Mouse (Mus musculus) CD4-positive, CD25-positive, alpha-beta regulatory T cell, adult 2 months (primary cell): Measurements from ENCODE around the gene Rhob.
"Not testable (repeated sequence)": the region's sequence is repeated elsewhere in the genome, so short reads cannot be mapped to it uniquely, and the experiment has no call there.

ENCODE experiments used
- DNase-seq: peaks from one replicate; pipeline ENCODE4 v3.0.0-alpha.2; 2012; ENCODE audit warnings: low read depth, low spot score

Gene Rhob

DNA sequence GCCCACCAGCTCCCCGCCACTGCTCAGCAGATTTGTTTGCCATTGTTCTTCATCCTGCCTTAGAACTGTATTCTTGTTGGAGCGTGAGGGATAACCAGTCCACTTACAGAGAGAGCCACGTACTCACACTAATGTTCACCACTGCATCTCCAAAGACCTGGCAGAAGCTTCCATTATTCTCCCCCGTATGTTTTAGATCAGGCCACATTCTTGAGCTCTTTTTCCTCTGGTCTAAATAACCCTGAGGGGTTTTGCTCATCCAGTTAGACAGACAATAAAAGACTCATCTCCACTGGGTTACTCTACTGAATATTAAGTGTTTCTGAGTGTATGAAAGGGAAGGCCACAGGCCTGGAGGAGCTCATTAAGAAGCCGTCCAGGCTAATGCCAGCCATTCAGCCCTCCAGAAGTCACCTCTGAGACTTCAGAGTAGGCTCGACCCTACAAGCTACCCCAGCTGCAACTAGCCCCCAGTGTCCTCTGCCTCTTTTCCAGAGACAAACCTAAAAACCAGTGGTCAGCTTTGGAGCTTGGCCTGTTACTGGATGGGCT, 24.9 kb downstream of the Rhob start:
- no peak for DNase-seq

- no peak for DNase-seq
These were observed 27.0 kb downstream of the Rhob start for GRCm38 (mm10) chr12:8472591-8473358.

DNA sequence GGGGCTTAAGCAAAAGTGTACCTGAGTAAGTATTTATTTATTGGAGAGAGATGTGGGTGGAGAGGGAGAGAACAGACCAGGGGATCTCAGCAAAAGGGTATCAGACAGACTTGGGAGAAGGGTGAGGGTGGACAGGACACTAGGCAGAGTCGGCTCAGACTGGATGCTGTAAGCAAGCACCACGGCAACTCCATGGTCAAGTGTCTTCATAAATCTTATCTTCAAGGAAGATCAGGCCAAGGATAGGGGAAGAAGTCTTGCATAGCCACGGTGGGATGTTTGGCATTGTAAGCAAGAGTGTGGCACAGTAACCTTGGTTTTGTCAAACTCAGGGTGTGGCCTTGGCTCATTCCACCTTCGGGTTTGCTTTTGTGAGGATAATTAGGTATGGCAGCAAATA, 27.8 kb downstream of the Rhob start:
- no peak for DNase-seq

GRCm38 (mm10) chr12:8470962-8471361, 28.8 kb downstream of the Rhob start:
- no peak for DNase-seq

DNA sequence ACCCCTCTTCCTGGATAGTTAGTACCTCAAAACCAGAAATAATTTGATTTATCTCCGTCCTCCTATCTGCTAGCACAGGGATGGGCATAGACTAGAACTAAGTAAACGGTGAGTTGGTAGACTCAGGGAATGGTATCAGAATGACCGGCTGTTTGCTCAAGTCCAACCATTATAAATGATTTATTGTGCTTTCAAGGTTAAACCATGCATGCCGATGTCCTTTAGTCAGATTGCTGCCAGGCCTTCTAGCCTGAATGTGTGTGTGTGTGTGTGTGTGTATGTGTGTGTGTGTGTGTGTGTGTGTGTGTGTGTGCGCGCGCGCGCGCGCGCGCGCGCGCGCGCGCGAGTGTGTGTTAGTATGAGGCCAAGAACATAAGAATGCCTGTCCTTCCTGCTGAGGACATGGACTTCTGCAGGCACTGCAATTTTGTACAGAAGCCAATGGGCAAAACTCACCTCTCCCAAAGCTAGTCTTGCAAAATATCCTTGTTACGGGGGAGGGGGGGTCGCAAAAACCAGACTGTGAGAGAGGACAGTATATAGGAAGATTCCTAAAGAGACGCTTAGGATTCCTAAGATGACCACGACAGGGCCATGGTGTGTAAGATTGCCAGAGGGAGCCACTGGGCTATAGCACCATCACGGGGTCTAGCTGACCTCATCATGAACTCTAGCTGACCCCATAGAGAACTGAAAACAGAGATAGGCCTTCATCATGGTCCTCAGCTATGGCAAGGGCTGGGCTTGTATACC, 29.9 kb downstream of the Rhob start:
- DNase-seq, result no peak

GRCm38 (mm10) chr12:8468221-8468865, 31.5 kb downstream of the Rhob start:
- DNase-seq, result no peak

DNA sequence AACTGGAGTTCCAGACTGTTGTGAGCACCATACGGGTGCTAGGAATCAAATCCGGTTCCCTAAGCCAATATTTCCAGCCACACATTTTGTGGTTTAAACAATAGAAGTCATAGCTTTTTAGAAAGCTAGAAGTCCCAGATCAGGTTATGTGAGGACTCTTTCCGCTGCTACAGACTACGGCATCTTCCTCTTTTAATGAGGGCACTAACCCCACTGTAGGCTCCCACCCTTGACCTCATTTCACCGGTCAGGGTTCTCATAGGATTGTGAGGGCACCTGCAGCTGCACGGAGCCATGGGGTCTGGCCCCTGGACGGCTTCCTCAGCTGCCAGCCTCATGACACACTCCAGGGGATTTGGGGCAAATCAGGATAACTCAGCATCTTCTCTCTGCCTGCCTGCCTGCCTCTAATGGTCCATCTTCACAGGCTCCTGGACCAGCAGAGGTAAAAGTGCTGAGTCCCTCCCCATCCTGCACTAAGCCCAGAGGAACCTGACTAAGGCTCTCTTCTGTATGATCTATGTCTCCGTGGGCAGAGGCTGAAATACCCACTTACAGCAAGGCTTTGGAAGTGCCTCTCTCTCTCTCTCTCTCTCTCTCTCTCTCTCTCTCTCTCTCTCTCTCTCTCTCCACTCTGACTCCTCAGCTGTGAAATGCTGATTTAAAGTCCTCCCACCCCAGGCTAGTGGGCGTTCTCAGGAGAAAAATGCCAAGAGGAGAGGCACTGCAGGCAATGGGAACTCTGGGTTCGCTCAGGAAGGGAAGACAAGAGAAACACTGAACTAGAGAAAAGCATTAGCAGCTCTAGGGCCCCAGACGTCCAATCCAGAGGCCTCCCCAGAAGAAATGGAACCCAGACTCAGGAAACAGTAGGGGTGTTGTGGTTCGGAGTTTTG, 32.5 kb downstream of the Rhob start:
- DNase-seq, result no peak

DNA sequence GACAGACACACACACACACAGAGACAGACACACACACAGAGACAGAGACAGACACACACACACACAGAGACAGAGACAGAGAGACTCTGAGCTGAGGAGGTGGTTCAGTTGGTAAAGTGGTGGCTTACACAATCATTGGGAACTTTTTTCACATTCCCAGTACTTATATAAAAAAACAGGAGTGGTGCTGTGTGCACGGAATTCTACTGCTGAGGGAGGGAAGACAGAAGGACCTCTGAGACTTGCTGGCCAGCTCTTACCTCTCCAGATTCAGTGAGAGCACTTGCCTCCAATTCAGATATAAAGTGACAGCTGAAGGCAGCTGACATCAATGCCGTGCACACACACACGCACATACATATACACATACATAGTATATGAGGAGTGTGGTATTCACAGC, 34.1 kb downstream of the Rhob start:
- no peak for DNase-seq

GRCm38 (mm10) chr12:8464961-8465360, 34.8 kb downstream of the Rhob start:
- no peak for DNase-seq

DNA sequence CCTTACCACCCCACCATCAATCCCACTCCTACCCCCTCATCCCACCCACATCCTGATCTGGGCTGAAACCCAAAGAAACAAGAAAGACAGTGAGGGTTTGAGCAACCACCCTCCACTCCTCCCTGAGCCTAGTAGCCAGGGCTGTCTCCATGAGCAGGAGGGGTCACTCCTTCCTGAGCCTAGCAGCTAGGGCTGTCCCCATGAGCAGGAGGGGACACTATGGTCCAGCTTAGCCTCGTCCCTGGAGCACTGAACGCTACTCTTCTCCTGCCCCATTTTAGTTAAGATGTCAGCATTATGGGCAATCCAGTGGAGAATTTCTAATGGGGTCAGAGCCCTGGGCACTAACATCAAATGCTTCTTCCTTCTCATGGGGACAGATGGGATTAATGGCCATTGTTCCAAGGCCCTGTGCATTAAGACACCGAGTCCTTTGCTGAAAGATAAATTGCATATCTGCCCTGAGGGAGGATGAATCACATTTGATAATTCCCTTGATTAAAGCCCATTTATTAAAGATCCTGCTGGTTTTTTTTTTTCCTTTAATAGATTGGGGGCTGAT, 36.1 kb downstream of the Rhob start:
- DNase-seq, result no peak

DNA sequence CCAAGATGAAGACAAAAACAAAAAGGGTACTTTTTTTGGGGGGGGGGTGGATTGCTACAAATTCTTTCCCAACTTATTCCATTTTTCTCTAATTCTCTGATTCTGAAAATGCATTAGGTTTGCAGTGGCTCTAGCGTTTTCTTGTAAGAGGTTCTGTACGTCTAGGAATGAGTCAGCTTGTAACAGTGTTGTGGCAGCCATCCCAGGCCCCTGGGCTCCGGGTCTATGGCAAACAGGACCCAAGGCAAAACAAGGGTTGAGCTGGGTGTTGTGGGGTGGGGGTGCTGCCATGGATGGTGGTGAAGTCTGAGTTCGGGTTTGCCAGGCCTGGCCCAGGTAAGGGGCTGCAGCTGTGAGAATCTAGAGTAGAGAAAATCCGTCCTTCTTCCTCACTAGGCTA, 37.3 kb downstream of the Rhob start:
- DNase-seq, result no peak

DNA sequence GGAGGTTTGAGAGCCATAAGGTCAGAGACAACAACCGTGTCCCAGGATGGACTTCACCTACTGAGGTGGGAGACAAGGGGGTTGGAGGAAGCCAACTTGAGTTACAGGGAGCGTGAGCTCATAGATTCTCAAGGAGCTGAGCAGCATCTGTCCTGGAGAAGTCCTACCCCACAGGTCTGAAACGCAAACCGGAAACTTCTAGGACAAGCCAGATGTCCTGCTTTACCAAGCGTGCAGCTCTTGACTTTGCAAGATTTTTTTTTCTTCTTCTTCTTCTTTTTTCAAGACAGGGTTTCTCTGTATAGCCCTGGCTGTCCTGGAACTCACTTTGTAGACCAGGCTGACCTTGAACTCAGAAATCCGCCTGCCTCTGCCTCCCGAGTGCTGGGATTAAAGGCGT, 38.2 kb downstream of the Rhob start:
- not testable (repeated sequence) for DNase-seq

DNA sequence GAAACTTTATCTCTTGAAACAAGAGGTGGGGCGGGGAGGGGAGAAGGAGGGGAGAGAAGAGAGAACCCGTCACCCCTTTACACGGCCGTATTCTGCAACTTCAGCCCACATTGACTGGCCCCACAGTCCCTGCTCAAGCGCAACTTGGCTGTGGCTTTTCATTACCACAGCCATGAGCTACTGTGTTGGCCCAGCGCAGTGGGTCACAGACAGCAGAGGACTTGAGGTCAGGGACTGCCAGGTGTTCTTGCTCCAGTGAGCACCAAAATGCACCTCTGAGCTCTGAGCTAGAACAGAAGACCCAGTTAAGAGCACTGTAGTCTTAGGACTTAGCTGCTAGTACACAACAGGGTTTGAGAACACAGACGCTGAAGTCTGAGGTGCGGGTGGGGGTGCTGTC, 41.4 kb downstream of the Rhob start:
- no peak for DNase-seq

- no peak for DNase-seq
These were observed 42.8 kb downstream of the Rhob start for GRCm38 (mm10) chr12:8457052-8457451.

- no peak for DNase-seq
These were observed 44.8 kb downstream of the Rhob start for GRCm38 (mm10) chr12:8455046-8455445.

- no peak for DNase-seq
These were observed 45.3 kb downstream of the Rhob start for GRCm38 (mm10) chr12:8454487-8454886.

- no peak for DNase-seq
These were observed 46.8 kb downstream of the Rhob start for GRCm38 (mm10) chr12:8452766-8453621.

GRCm38 (mm10) chr12:8451571-8452485, 48.0 kb downstream of the Rhob start:
- no peak for DNase-seq

DNA sequence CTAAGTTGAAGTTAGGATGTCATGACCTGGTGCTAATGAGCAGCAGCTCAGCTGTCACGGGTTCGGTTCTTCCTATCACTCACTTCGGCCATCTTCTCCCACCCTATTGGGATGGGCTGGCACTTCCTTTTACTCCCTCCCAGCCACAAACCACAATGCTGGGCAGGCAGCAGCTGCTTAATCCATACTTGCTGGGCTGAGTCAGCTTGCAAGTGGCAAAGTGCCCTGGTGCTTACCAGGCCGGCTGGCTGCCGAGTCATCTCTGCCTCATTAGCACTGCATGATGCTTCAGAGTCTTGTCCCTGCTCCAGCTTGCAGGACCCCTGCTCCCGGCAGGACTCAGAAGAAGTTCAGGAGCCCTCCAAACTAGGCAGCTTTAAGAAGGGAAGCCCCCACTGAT, 49.2 kb downstream of the Rhob start:
- DNase-seq, result no peak
